Mouse (Mus musculus): Measurements from ENCODE around the gene Cd22. TPM values are rescaled to one million over a fixed set of nuclear protein-coding genes. Genes with fewer than 3 reads are reported as not detected.

The Cd22 gene
- 14.0 TPM for polyA plus RNA-seq (2017; shearing (Covaris generic))

GRCm38 (mm10) chr7:30880176-30880575, at the start of gene Cd22:
TSS of gene Cd22 (minus strand) at chr7:30880342.

DNA sequence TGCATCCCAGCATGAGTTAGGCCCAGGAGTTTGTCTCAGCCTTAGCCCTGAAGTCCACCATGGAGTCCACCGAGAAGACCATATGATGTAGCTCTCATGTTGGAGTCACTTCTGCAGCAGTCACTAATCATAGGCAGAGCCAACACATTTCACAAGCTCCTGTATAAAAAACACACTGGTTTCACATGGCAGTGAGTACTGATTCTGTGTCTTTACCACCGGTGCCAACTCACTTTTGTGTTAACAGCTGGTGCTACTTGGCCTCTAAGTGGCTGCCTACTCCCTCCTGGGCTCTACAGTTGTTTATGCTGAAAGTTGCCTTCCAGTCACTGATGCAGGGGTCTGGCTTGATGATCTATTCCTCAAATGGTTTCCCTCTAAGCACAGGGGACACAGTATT, 44.4 kb upstream of the Cd22 start, which contains the start of gene Hamp2:
TSS of gene Hamp2 (minus strand) at position 101 of the 400 bp plus-strand sequence.

DNA sequence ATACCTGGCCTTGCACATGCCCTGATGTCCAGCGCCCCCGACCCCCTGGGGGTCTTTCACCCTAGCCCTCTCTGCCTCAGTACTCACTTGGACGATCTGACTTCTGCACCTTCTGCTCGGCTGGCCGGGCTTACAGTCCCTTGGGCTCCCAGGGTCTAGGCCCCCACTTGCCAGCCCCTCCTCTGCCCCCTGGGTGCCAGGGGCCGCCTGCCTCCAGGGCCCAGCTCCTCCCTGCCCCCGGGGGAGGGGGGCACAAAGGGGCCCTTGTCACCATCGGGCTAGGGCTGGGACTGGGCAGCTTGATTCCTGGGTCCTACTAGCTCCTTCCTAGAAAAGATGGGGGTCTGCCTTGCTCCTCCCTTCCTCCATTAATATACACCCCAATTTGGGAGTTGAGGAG, 34.6 kb upstream of the Cd22 start, which contains the start of gene Mag:
TSS of gene Mag (minus strand) at position 142 of the 400 bp plus-strand sequence.

GRCm38 (mm10) chr7:30861464-30861863, 18.7 kb downstream of the Cd22 start, which contains the start of gene Ffar1:
TSS of gene Ffar1 (minus strand) at chr7:30861564.

DNA sequence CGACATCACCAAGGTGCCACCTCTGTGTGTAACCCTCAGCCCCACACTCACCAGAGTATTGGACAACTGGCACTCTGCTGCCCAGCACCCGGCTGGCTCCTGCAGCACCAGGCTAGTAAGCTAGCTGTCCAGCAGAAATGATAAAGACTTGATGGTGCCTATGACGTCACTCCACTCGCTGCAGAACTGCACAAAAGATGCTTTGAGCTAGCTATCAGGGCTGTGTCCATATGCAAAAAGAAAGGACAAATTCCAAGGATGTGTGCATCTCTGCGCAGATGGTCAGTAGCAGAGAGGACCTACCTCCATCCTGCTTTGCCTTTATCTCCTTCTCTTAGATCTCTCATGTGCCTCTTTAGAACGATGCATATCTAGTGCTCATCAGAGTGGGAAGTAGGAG, 24.1 kb downstream of the Cd22 start, which contains the start of gene Ffar3:
TSS of gene Ffar3 (minus strand) at position 101 of the 400 bp plus-strand sequence.

DNA sequence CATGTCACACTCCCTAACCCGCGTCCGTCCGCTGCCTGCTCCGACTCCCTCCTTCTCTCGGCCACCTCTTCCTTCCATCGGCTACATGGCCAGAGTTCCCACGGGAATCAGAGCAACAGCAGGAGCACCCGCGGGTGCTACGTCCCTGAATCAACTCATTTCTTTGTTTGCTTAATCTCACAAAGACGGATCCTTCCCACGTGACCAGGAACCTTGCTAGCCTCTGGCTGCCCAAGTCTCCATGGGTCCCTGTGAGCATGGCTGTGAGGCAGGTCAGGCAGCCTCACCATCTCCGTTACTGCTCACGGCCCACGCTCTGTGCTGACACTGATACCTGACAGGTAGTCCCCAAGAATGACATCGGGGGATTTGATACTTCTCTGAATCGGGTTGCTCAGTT, 56.5 kb downstream of the Cd22 start, which contains the start of gene Ffar2:
TSS of gene Ffar2 (minus strand) at position 101 of the 400 bp plus-strand sequence.

Other genes with a start within 250 kb of the Cd22 start
- not detected for gene Etv2, start 244.5 kb downstream of the Cd22 start, polyA plus RNA-seq (2017; shearing (Covaris generic))
- gene Rbm42, start 230.0 kb downstream of the Cd22 start, polyA plus RNA-seq (2017; shearing (Covaris generic)), result 195 TPM
- gene Haus5, start 215.3 kb downstream of the Cd22 start, polyA plus RNA-seq (2017; shearing (Covaris generic)), result 40.4 TPM
- gene Pmis2, start 208.7 kb downstream of the Cd22 start, polyA plus RNA-seq (2017; shearing (Covaris generic)), result not detected
- gene 2200002J24Rik, start 181.4 kb downstream of the Cd22 start, polyA plus RNA-seq (2017; shearing (Covaris generic)), result not detected
- gene Atp4a, start 168.1 kb downstream of the Cd22 start, polyA plus RNA-seq (2017; shearing (Covaris generic)), result not detected
- gene Tmem147, start 150.8 kb downstream of the Cd22 start, polyA plus RNA-seq (2017; shearing (Covaris generic)), result 133 TPM
- gene Gapdhs, start 136.7 kb downstream of the Cd22 start, polyA plus RNA-seq (2017; shearing (Covaris generic)), result 0.63 TPM
- gene Sbsn, start 128.9 kb downstream of the Cd22 start, polyA plus RNA-seq (2017; shearing (Covaris generic)), result 1.1 TPM
- not detected for gene Dmkn, start 116.6 kb downstream of the Cd22 start, polyA plus RNA-seq (2017; shearing (Covaris generic))
- gene Krtdap, start 92.4 kb downstream of the Cd22 start, polyA plus RNA-seq (2017; shearing (Covaris generic)), result not detected
- gene Ffar2, start 56.6 kb downstream of the Cd22 start, polyA plus RNA-seq (2017; shearing (Covaris generic)), result 0.51 TPM
- gene Ffar3, start 24.2 kb downstream of the Cd22 start, polyA plus RNA-seq (2017; shearing (Covaris generic)), result not detected
- 0.06 TPM for gene Ffar1, start 18.8 kb downstream of the Cd22 start, polyA plus RNA-seq (2017; shearing (Covaris generic))
- gene Mag, start 34.5 kb upstream of the Cd22 start, polyA plus RNA-seq (2017; shearing (Covaris generic)), result not detected
- gene Hamp2, start 44.3 kb upstream of the Cd22 start, polyA plus RNA-seq (2017; shearing (Covaris generic)), result not detected
- gene Hamp, start 63.7 kb upstream of the Cd22 start, polyA plus RNA-seq (2017; shearing (Covaris generic)), result not detected
- gene Usf2, start 76.5 kb upstream of the Cd22 start, polyA plus RNA-seq (2017; shearing (Covaris generic)), result 8.8 TPM
- gene Lsr, start 93.1 kb upstream of the Cd22 start, polyA plus RNA-seq (2017; shearing (Covaris generic)), result 2.7 TPM
- gene Fam187b, start 93.4 kb upstream of the Cd22 start, polyA plus RNA-seq (2017; shearing (Covaris generic)), result 0.72 TPM
- gene Fxyd5, start 162.1 kb upstream of the Cd22 start, polyA plus RNA-seq (2017; shearing (Covaris generic)), result 1,946 TPM
- gene Fxyd7, start 171.1 kb upstream of the Cd22 start, polyA plus RNA-seq (2017; shearing (Covaris generic)), result not detected
- not detected for gene Fxyd1, start 176.9 kb upstream of the Cd22 start, polyA plus RNA-seq (2017; shearing (Covaris generic))
- gene Lgi4, start 179.0 kb upstream of the Cd22 start, polyA plus RNA-seq (2017; shearing (Covaris generic)), result not detected
- not detected for gene Fxyd3, start 196.4 kb upstream of the Cd22 start, polyA plus RNA-seq (2017; shearing (Covaris generic))
- 9.4 TPM for gene Hpn, start 234.9 kb upstream of the Cd22 start, polyA plus RNA-seq (2017; shearing (Covaris generic))
- not detected for gene Scn1b, start 246.7 kb upstream of the Cd22 start, polyA plus RNA-seq (2017; shearing (Covaris generic))

All from CD4-positive, CD25-positive, alpha-beta regulatory T cell, adult 9 weeks (primary cell).